Mouse (Mus musculus): Measurements from ENCODE around the gene Scrn3. TPM values are rescaled to one million over a fixed set of nuclear protein-coding genes. Genes with fewer than 3 reads are reported as not detected.

Gene Scrn3
- polyA plus RNA-seq, 1 experiment from 2014 or later = 15.9 TPM

- no peak for TF ChIP-seq CTCF (IDR thresholded peaks at IDR 0.05; ENCODE audit: low read depth)
- 71% methylated on average over 8 of the region's 8 CpGs for WGBS
- no peak for DNase-seq (ENCODE audit: low spot score)
These were observed 26.0 kb downstream of the Scrn3 start for GRCm38 (mm10) chr2:73338415-73338814.

DNA sequence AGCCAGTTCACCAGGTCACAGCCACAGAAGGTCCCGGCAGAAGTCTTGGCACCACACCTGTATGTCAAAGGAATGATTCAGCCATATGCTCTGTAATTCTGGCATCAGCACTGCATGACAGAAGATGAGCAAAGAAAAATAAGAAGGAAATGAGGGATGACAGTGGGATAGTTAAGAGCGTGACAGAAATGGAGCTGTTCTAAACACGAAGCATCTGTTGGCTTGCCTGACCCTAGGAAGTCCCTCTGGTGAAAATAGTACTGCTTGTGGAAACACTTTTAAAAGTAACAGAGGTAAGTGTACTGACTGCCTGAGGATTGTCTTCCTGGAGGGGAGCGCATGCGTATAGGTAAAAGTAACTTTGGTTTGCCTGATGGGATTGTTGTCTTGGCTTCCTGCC, 31.3 kb downstream of the Scrn3 start:
- 88% methylated on average over 5 of the region's 5 CpGs for WGBS
- H3K4me2 ChIP-seq (ENCODE audit: low read length) = no peak overlapping the region
- H3K36me3 ChIP-seq (ENCODE audit: insufficient read depth, low read length) = no peaks in the 10 kb centered on the region
- no peak for ATAC-seq (replicated peaks; ENCODE audit: low FRiP score, low read depth)
- no peak for TF ChIP-seq CTCF (IDR thresholded peaks at IDR 0.05; ENCODE audit: low read depth)
- H3K27ac ChIP-seq = no peak overlapping the region
- H3K4me1 ChIP-seq (replicated peaks; ENCODE audit: insufficient read depth, low read length) = no peaks in the 10 kb centered on the region
- H3K9ac ChIP-seq (ENCODE audit: low read depth, low read length) = no peak overlapping the region
- no peak overlapping the region for H3K4me3 ChIP-seq (replicated peaks; ENCODE audit: low read depth, low read length)
- no peaks in the 10 kb centered on the region for H3K27me3 ChIP-seq (ENCODE audit: insufficient read depth, low read length)
- H3K9me3 ChIP-seq (replicated peaks; ENCODE audit: low read length) = no peaks in the 10 kb centered on the region
- DNase-seq (ENCODE audit: low spot score) = no peak

More at GRCm38 (mm10) chr2:73338415-73338814, 26.0 kb downstream of the Scrn3 start:
- H3K27ac ChIP-seq = no peak overlapping the region
- H3K4me1 ChIP-seq (replicated peaks; ENCODE audit: insufficient read depth, low read length) = no peaks in the 10 kb centered on the region
- H3K36me3 ChIP-seq (ENCODE audit: insufficient read depth, low read length) = no peaks in the 10 kb centered on the region
- H3K9me3 ChIP-seq (replicated peaks; ENCODE audit: low read length) = no peaks in the 10 kb centered on the region
- ATAC-seq (replicated peaks; ENCODE audit: low FRiP score, low read depth) = no peak
- H3K4me3 ChIP-seq (replicated peaks; ENCODE audit: low read depth, low read length) = no peak overlapping the region
- H3K9ac ChIP-seq (ENCODE audit: low read depth, low read length) = no peak overlapping the region
- H3K27me3 ChIP-seq (ENCODE audit: insufficient read depth, low read length) = no peaks in the 10 kb centered on the region
- no peak overlapping the region for H3K4me2 ChIP-seq (ENCODE audit: low read length)

DNA sequence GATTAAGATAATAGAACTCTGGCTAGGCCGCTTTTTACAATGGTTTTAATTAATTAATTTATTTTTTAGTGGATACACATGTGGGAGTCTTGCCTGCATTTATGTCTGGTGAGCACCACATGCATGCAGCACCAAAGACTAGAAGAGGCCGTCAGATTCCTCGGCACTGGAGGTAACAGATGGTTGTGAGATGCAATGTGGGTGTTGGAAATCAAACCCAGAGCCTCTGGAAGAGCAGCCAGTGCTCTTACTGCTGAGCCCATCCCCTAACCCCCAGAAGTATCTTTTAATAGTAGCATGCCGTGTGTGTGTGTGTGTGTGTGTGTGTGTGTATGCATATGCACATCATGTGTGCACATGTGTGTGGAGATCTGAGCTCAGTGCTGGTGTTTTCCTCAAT, 32.8 kb downstream of the Scrn3 start:
- no peak overlapping the region for H3K9ac ChIP-seq (ENCODE audit: low read depth, low read length)
- no peaks in the 10 kb centered on the region for H3K9me3 ChIP-seq (replicated peaks; ENCODE audit: low read length)
- H3K27ac ChIP-seq = no peak overlapping the region
- TF ChIP-seq CTCF (IDR thresholded peaks at IDR 0.05; ENCODE audit: low read depth) = no peak
- no peak for DNase-seq (ENCODE audit: low spot score)
- ATAC-seq (replicated peaks; ENCODE audit: low FRiP score, low read depth) = no peak
- no peak overlapping the region for H3K4me3 ChIP-seq (replicated peaks; ENCODE audit: low read depth, low read length)
- no peak overlapping the region for H3K4me2 ChIP-seq (ENCODE audit: low read length)
- no peaks in the 10 kb centered on the region for H3K4me1 ChIP-seq (replicated peaks; ENCODE audit: insufficient read depth, low read length)
- H3K36me3 ChIP-seq (ENCODE audit: insufficient read depth, low read length) = no peaks in the 10 kb centered on the region
- H3K27me3 ChIP-seq (ENCODE audit: insufficient read depth, low read length) = no peaks in the 10 kb centered on the region
- 78% methylated on average over 4 of the region's 4 CpGs for WGBS

GRCm38 (mm10) chr2:73346345-73347086, 34.1 kb downstream of the Scrn3 start:
- no peak for ATAC-seq (replicated peaks; ENCODE audit: low FRiP score, low read depth)
- H3K4me3 ChIP-seq (replicated peaks; ENCODE audit: low read depth, low read length) = no peak overlapping the region
- no peaks in the 10 kb centered on the region for H3K36me3 ChIP-seq (ENCODE audit: insufficient read depth, low read length)
- TF ChIP-seq CTCF (IDR thresholded peaks at IDR 0.05; ENCODE audit: low read depth) = no peak
- DNase-seq (ENCODE audit: low spot score) = no peak
- no peaks in the 10 kb centered on the region for H3K9me3 ChIP-seq (replicated peaks; ENCODE audit: low read length)
- H3K4me1 ChIP-seq (replicated peaks; ENCODE audit: insufficient read depth, low read length) = no peaks in the 10 kb centered on the region
- no peak overlapping the region for H3K27ac ChIP-seq
- WGBS = 69% methylated on average over 13 of the region's 13 CpGs
- no peaks in the 10 kb centered on the region for H3K27me3 ChIP-seq (ENCODE audit: insufficient read depth, low read length)
- H3K4me2 ChIP-seq (ENCODE audit: low read length) = no peak overlapping the region
- no peak overlapping the region for H3K9ac ChIP-seq (ENCODE audit: low read depth, low read length)

DNA sequence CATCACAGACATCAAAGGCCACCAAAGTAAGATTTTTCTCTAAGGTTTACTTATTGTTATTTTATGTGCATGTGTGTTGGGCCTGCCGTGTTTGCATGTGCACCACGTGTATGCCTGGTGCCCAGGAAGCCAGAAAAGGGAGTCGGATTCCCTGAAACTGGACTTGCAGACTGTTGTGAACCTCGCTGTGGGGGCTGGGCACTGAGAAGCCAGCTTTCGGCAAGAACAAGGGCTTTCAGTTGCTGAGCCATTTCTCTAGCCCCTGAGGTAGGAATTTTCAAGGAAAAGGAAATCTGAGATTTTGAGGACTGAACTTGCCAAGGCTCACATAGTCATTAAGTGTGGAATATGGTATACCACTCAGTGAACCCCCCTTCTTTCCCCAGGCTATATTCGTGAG, 34.7 kb downstream of the Scrn3 start:
- DNase-seq (ENCODE audit: low spot score) (no peak), ATAC-seq (replicated peaks; ENCODE audit: low FRiP score, low read depth) (no peak)
- Histone ChIP-seq H3K4me2 (ENCODE audit: low read length) (no peak overlapping the region), H3K9me3 (replicated peaks; ENCODE audit: low read length) (no peaks in the 10 kb centered on the region), H3K4me3 (replicated peaks; ENCODE audit: low read depth, low read length) (no peak overlapping the region), H3K4me1 (replicated peaks; ENCODE audit: insufficient read depth, low read length) (no peaks in the 10 kb centered on the region), H3K36me3 (ENCODE audit: insufficient read depth, low read length) (no peaks in the 10 kb centered on the region), H3K27me3 (ENCODE audit: insufficient read depth, low read length) (no peaks in the 10 kb centered on the region), H3K9ac (ENCODE audit: low read depth, low read length) (no peak overlapping the region), H3K27ac (no peak overlapping the region)
- 56% methylated on average over 6 of the region's 6 CpGs for WGBS
- no peak for TF ChIP-seq CTCF (IDR thresholded peaks at IDR 0.05; ENCODE audit: low read depth)

- H3K4me1 ChIP-seq (replicated peaks; ENCODE audit: insufficient read depth, low read length) = no peaks in the 10 kb centered on the region
- H3K27me3 ChIP-seq (ENCODE audit: insufficient read depth, low read length) = no peaks in the 10 kb centered on the region
- no peak for TF ChIP-seq CTCF (IDR thresholded peaks at IDR 0.05; ENCODE audit: low read depth)
- ATAC-seq (replicated peaks; ENCODE audit: low FRiP score, low read depth) = no peak
- H3K4me3 ChIP-seq (replicated peaks; ENCODE audit: low read depth, low read length) = no peak overlapping the region
- no peak overlapping the region for H3K9ac ChIP-seq (ENCODE audit: low read depth, low read length)
- 57% methylated on average over 9 of the region's 9 CpGs for WGBS
- H3K9me3 ChIP-seq (replicated peaks; ENCODE audit: low read length) = no peaks in the 10 kb centered on the region
- no peaks in the 10 kb centered on the region for H3K36me3 ChIP-seq (ENCODE audit: insufficient read depth, low read length)
- no peak overlapping the region for H3K4me2 ChIP-seq (ENCODE audit: low read length)
- DNase-seq (ENCODE audit: low spot score) = no peak
- H3K27ac ChIP-seq = no peak overlapping the region
These were observed 35.4 kb downstream of the Scrn3 start for GRCm38 (mm10) chr2:73347766-73348165.

DNA sequence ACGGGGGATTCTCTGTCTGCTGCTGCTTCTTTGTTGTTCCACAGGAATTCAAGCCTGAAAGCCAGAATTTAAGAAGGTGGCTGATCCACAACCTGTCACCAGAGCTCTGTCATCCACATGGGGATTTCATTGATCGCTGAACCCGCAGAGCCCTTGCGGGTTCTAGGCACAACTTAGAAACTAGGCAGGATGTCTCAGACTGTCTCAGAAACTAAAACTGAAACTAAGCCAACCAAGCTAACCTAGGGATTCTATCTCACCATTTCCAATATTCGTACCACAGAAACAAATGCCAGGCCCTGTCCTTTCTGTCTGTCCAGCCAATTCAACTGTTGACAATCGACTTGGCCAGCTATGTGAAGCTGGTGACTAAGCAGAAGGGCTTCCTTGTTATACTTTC, 35.8 kb downstream of the Scrn3 start:
- H3K9me3 ChIP-seq (replicated peaks; ENCODE audit: low read length) = no peaks in the 10 kb centered on the region
- no peak overlapping the region for H3K4me3 ChIP-seq (replicated peaks; ENCODE audit: low read depth, low read length)
- ATAC-seq (replicated peaks; ENCODE audit: low FRiP score, low read depth) = no peak
- no peak overlapping the region for H3K27ac ChIP-seq
- no peak for DNase-seq (ENCODE audit: low spot score)
- no peak overlapping the region for H3K4me2 ChIP-seq (ENCODE audit: low read length)
- no peaks in the 10 kb centered on the region for H3K36me3 ChIP-seq (ENCODE audit: insufficient read depth, low read length)
- no peaks in the 10 kb centered on the region for H3K27me3 ChIP-seq (ENCODE audit: insufficient read depth, low read length)
- WGBS = 77% methylated on average over 6 of the region's 6 CpGs
- no peak overlapping the region for H3K9ac ChIP-seq (ENCODE audit: low read depth, low read length)
- no peaks in the 10 kb centered on the region for H3K4me1 ChIP-seq (replicated peaks; ENCODE audit: insufficient read depth, low read length)
- TF ChIP-seq CTCF (IDR thresholded peaks at IDR 0.05; ENCODE audit: low read depth) = no peak
